Comparison of ENCODE assay signal across 25 mouse cellular contexts in genomic region chr11:57005341-57005740, GRCm38 (mm10). TPM values are rescaled to one million over a fixed set of nuclear protein-coding genes. Genes with fewer than 3 reads are reported as not detected.
DNase-seq lines count a peak whose midpoint lies in the region; ATAC-seq and TF ChIP-seq lines count a peak whose summit lies in the region.
"Had no signal": no experiment of that assay in that cellular context is flagged by ENCODE, and none has a peak within 500 bp of the region (broad histone marks: within the 10 kb centered on the region; RNA-seq: fewer than 3 reads in every experiment).

No protein-coding gene starts in this region.

- no peak for TF ChIP-seq CTCF in lung, postnatal 0 days (IDR thresholded peaks at IDR 0.05)
- no peak for TF ChIP-seq CTCF in olfactory bulb, adult 2 months (IDR thresholded peaks at IDR 0.05; ENCODE audit: insufficient read depth, low read depth, low read length)

- H3K27ac ChIP-seq in heart, embryonic 13.5 days (replicated peaks) = peak overlapping the region; percentile 50; the same call in 1 of the 2 replicates
- H3K27ac ChIP-seq in lung, postnatal 0 days (ENCODE audit: low read length) = no peak overlapping the region
- peak overlapping the region; percentile 69 for H3K27ac ChIP-seq in embryonic facial prominence, embryonic 10.5 days (replicated peaks)
- H3K27ac ChIP-seq in olfactory bulb, adult 2 months (ENCODE audit: insufficient read depth, low read depth, low read length) = peak overlapping the region; percentile 51; the same call in 1 of the 2 replicates
- H3K27ac ChIP-seq: embryonic facial prominence, embryonic 13.5 days; hindbrain, embryonic 15.5 days; limb, embryonic 12.5 days; neural tube, embryonic 12.5 days had no signal

- DNase-seq in heart, adult 18-20 months = no peak
- peak; percentile 14 for DNase-seq in lung, postnatal 14 days
- no peak for DNase-seq in lung, postnatal 0 days (ENCODE audit: low spot score)
- no peak for DNase-seq in embryonic facial prominence, embryonic 10.5 days (ENCODE audit: low spot score)
- no peak for DNase-seq in adrenal gland, postnatal 36 days
- DNase-seq: cerebellum, adult 18-20 months; cerebellum, postnatal 14 days; kidney, adult 8-10 months; kidney, postnatal 10 days; liver, postnatal 0 days; midbrain, embryonic 14.5 days; retina, postnatal 1 day; spleen, adult 18-20 months had no signal

- no peaks in the 10 kb centered on the region for H3K36me3 ChIP-seq in heart, embryonic 13.5 days
- H3K36me3 ChIP-seq in lung, postnatal 0 days (ENCODE audit: insufficient read depth, low read length) = no peaks in the 10 kb centered on the region
- no peaks in the 10 kb centered on the region for H3K36me3 ChIP-seq in embryonic facial prominence, embryonic 10.5 days (replicated peaks)
- H3K36me3 ChIP-seq: embryonic facial prominence, embryonic 13.5 days; heart, embryonic 12.5 days; hindbrain, embryonic 15.5 days; limb, embryonic 12.5 days; neural tube, embryonic 12.5 days had no signal

- WGBS in heart, embryonic 13.5 days = 58% methylated on average over 7 of the region's 7 CpGs
- 62% methylated on average over 7 of the region's 7 CpGs for WGBS in lung, postnatal 0 days
- WGBS in embryonic facial prominence, embryonic 10.5 days = 76% methylated on average over 7 of the region's 7 CpGs
- WGBS in olfactory bulb, adult 2 months = 31% methylated on average over 7 of the region's 7 CpGs

- no peak overlapping the region for H3K4me2 ChIP-seq in heart, embryonic 13.5 days
- H3K4me2 ChIP-seq in lung, postnatal 0 days (replicated peaks; ENCODE audit: low read depth, low read length) = no peak overlapping the region
- H3K4me2 ChIP-seq: embryonic facial prominence, embryonic 13.5 days; heart, embryonic 12.5 days; hindbrain, embryonic 15.5 days; limb, embryonic 12.5 days; liver, embryonic 11.5 days; neural tube, embryonic 12.5 days had no signal

- 0 out of 2 replicates have a peak, but pooled peaks cover 3% of the 10 kb centered on the region for H3K27me3 ChIP-seq in heart, embryonic 13.5 days (replicated peaks)
- no peaks in the 10 kb centered on the region for H3K27me3 ChIP-seq in lung, postnatal 0 days (replicated peaks; ENCODE audit: insufficient read depth, low read length)
- peaks cover 13% of the 10 kb centered on the region for H3K27me3 ChIP-seq in embryonic facial prominence, embryonic 10.5 days (replicated peaks; ENCODE audit: low read depth, poor library complexity, severe bottlenecking)
- H3K27me3 ChIP-seq: megakaryocyte, embryonic 14.5 days; neural tube, embryonic 12.5 days; Patski had no signal

- no peak for TF ChIP-seq EP300 in lung, postnatal 0 days (IDR thresholded peaks at IDR 0.05)

- TF ChIP-seq POLR2A in olfactory bulb, adult 2 months (IDR thresholded peaks at IDR 0.05; ENCODE audit: insufficient read depth, low read depth, low read length) = no peak

- no peak overlapping the region for H3K4me3 ChIP-seq in heart, embryonic 13.5 days
- H3K4me3 ChIP-seq in lung, postnatal 0 days (ENCODE audit: low read depth, low read length) = no peak overlapping the region
- no peak overlapping the region for H3K4me3 ChIP-seq in embryonic facial prominence, embryonic 10.5 days
- H3K4me3 ChIP-seq in olfactory bulb, adult 2 months (ENCODE audit: insufficient read depth, low read depth, low read length) = no peak overlapping the region
- H3K4me3 ChIP-seq: embryonic facial prominence, embryonic 13.5 days; erythroblast, embryonic 14.5 days; heart, embryonic 12.5 days; hindbrain, embryonic 15.5 days; limb, embryonic 12.5 days; megakaryocyte, embryonic 14.5 days; neural tube, embryonic 12.5 days had no signal

- no peak overlapping the region for H3K9ac ChIP-seq in heart, embryonic 13.5 days
- H3K9ac ChIP-seq in lung, postnatal 0 days (replicated peaks; ENCODE audit: low read depth) = no peak overlapping the region
- H3K9ac ChIP-seq: embryonic facial prominence, embryonic 13.5 days; heart, embryonic 12.5 days; hindbrain, embryonic 15.5 days; limb, embryonic 12.5 days; liver, postnatal 0 days; neural tube, embryonic 12.5 days had no signal

- H3K9me3 ChIP-seq in heart, embryonic 13.5 days = no peaks in the 10 kb centered on the region
- H3K9me3 ChIP-seq in lung, postnatal 0 days (ENCODE audit: low read length) = no peaks in the 10 kb centered on the region
- H3K9me3 ChIP-seq in embryonic facial prominence, embryonic 10.5 days = no peaks in the 10 kb centered on the region
- H3K9me3 ChIP-seq: embryonic facial prominence, embryonic 13.5 days; heart, embryonic 12.5 days; hindbrain, embryonic 15.5 days; limb, embryonic 12.5 days; megakaryocyte, embryonic 14.5 days; neural tube, embryonic 12.5 days had no signal

- peaks cover 47% of the 10 kb centered on the region for H3K4me1 ChIP-seq in heart, embryonic 13.5 days
- no peaks in the 10 kb centered on the region for H3K4me1 ChIP-seq in lung, postnatal 0 days (ENCODE audit: insufficient read depth, low read depth, low read length)
- peaks cover 20% of the 10 kb centered on the region for H3K4me1 ChIP-seq in embryonic facial prominence, embryonic 10.5 days
- peaks cover 21% of the 10 kb centered on the region for H3K4me1 ChIP-seq in olfactory bulb, adult 2 months (ENCODE audit: control insufficient read depth, insufficient read depth, low read length)
- H3K4me1 ChIP-seq: hindbrain, embryonic 15.5 days; megakaryocyte, embryonic 14.5 days; neural tube, embryonic 12.5 days had no signal

- ATAC-seq in heart, embryonic 13.5 days (ENCODE audit: extremely low read depth, insufficient number of reproducible peaks, low FRiP score, low TSS enrichment) = no peak
- no peak for ATAC-seq in lung, postnatal 0 days
- ATAC-seq: liver, postnatal 0 days; Patski had no signal

RNA-seq across cellular contexts. Expression of gene Gria1, which starts 5.8 kb away (rescaled TPM):
- 3.3 and 3.9 TPM in 2 replicates for polyA plus RNA-seq in heart, embryonic 13.5 days (2015; fragmentation: Nextera tagmentation; extraction: Ambion mirVana)
- under 1 TPM; 0.15 to 0.49 TPM for total RNA-seq in heart, adult 18-20 months (2021)
- 1.2 TPM in 2 replicates for polyA plus RNA-seq in lung, postnatal 0 days (2015; fragmentation: Nextera tagmentation; extraction: Ambion mirVana)
- 1.1 and 1.3 TPM in 2 replicates for polyA plus RNA-seq in embryonic facial prominence, embryonic 10.5 days (2016; fragmentation: Nextera tagmentation; extraction: Ambion mirVana)
- polyA plus RNA-seq in olfactory bulb, adult 2 months (2012; ENCODE audit: insufficient read depth, insufficient read length, low replicate concordance, missing spikeins) = 75.4 and 633 TPM in 2 replicates
- under 1 TPM; 0.20 to 0.26 TPM for total RNA-seq in adrenal gland, postnatal 36 days (2021)
- total RNA-seq: hematopoietic stem cell, adult 5-6 weeks had no signal
- polyA plus RNA-seq: erythroblast, embryonic 14.5 days; liver, postnatal 0 days had no signal

Comparison
In these comparisons a context has a peak if more than half of its experiments do, and no peak if none do; other contexts are left out.
1. RNA of gene Gria1, which starts 5.8 kb away (polyA plus RNA-seq): 75.4 to 633 TPM in olfactory bulb, adult 2 months; 3.3 to 3.9 TPM in heart, embryonic 13.5 days, 1.2 TPM in lung, postnatal 0 days and 1.1 to 1.3 TPM in embryonic facial prominence, embryonic 10.5 days; every median in the first group is over 10 times any median in the second.